Mouse (Mus musculus) C2C12 (cell line): Measurements from ENCODE around the gene Emilin3.

Experiments used
- CEBPB ChIP-seq: IDR thresholded peaks from one replicate; pipeline ENCODE4 v1.6.1; 2011; ENCODE audit warnings: low read depth, mild to moderate bottlenecking, control low read depth, moderate library complexity
- CTCF ChIP-seq: IDR thresholded peaks from one replicate; pipeline ENCODE4 v1.5.1; 2011; ENCODE audit not compliant: control insufficient read depth, insufficient read depth, insufficient read length
- MAX ChIP-seq: IDR thresholded peaks from one replicate; pipeline ENCODE4 v1.6.1; 2011; ENCODE audit warnings: mild to moderate bottlenecking, control low read depth
- MYOG ChIP-seq: IDR thresholded peaks from one replicate; pipeline ENCODE4 v1.6.1; 2011; ENCODE audit not compliant: control insufficient read depth, insufficient read length; ENCODE audit errors: extremely low read depth
- USF1 ChIP-seq: IDR thresholded peaks from one replicate; pipeline ENCODE4 v1.6.1; 2011; ENCODE audit warnings: low read depth, mild to moderate bottlenecking, control low read depth, moderate library complexity

DNA sequence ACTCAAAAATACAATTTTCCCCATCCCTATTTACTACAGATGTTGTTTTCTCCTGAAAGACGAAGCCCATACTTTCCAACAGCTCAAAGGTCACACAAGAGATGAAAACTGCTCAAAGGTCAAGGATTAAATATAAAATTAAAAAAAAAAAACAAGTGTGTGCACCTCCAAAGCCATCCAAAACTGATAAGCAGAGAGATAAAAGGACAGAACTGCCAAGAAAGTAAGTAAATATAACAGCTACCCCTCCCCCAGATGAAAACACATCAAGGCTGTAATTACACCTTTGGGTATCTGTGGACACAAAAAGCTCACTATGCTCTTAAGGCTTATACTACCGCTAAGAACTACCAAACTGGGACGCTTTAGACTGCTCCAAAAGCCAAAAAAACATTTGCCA, 42.7 kb downstream of the Emilin3 start:
- TF ChIP-seq CTCF (no peak), USF1 (no peak), CEBPB (no peak), MYOG (no peak), MAX (no peak)
